Mouse (Mus musculus) neural tube, embryonic 12.5 days (tissue): ENCODE measurements at regions not wholly inside any gene's neighbourhood (a gene's known extent, or its start where the extent isn't known, plus 50 kb on each side); places are given as distances from the start of the nearest gene placed in this dataset.
"Not testable (repeated sequence)": the region's sequence is repeated elsewhere in the genome, so short reads cannot be mapped to it uniquely, and the experiment has no call there.

Source experiments
- ATAC-seq: fragments of 200-750 bp; cut with Nextera tagmentation; 2 replicates; pipeline ENCODE4 v1.8.0; 2017; ENCODE audit warnings: low read depth, mild to moderate bottlenecking, moderate TSS enrichment, moderate library complexity; ENCODE audit not compliant: low FRiP score
- H3K27ac ChIP-seq: fragments of 300-500 bp; sonication (generic); 2 replicates; pipeline ENCODE4 v1.5.1; 2016
- H3K27me3 ChIP-seq: fragments of 300-500 bp; sonication (generic); replicated peaks from 2 replicates; pipeline ENCODE4 v1.6.1; 2016; ENCODE audit warnings: mild to moderate bottlenecking
- H3K36me3 ChIP-seq: fragments of 300-500 bp; sonication (generic); 2 replicates; pipeline ENCODE4 v1.6.1; 2016; ENCODE audit warnings: mild to moderate bottlenecking
- H3K4me1 ChIP-seq: fragments of 300-500 bp; sonication (generic); 2 replicates; pipeline ENCODE4 v1.6.1; 2016
- H3K4me2 ChIP-seq: fragments of 300-500 bp; sonication (generic); replicated peaks from 2 replicates; pipeline ENCODE4 v1.6.1; 2016; ENCODE audit warnings: mild to moderate bottlenecking
- H3K4me3 ChIP-seq: fragments of 300-500 bp; sonication (generic); 2 replicates; pipeline ENCODE4 v1.5.1; 2016
- H3K9ac ChIP-seq: fragments of 300-500 bp; sonication (generic); 2 replicates; pipeline ENCODE4 v1.6.1; 2016; ENCODE audit warnings: mild to moderate bottlenecking
- H3K9me3 ChIP-seq: fragments of 300-500 bp; sonication (generic); 2 replicates; pipeline ENCODE4 v1.6.1; 2016; ENCODE audit warnings: mild to moderate bottlenecking
- WGBS: fragments of 180-500 bp; shearing (Covaris S2); methylation state at CpG from one replicate; pipeline ENCODE4 v1.1.7; 2016; 5-methylcytosine and 5-hydroxymethylcytosine counted together

DNA sequence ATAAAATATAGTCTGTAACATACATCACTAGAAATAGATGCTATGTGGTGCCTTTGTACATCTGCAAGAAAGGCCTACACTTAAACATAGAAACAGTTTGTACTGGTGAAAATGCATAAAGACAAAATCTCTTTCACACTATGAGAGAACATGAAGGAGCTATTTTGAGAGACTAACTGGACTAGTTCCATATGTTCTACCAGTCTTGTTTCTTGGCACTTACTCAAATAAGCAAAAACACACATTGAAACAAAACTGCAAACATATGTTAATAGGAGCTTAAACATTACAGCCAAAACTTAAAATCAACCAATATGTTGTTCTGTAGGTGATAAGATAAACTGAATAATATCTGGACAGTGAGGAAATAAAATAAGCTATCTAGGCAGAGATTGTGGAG, 1157.1 kb upstream of the Nova1 start:
- Histone ChIP-seq H3K4me2 (no peak overlapping the region), H3K36me3 (no peaks in the 10 kb centered on the region), H3K9me3 (no peaks in the 10 kb centered on the region), H3K27me3 (no peaks in the 10 kb centered on the region), H3K4me1 (no peaks in the 10 kb centered on the region), H3K4me3 (no peak overlapping the region), H3K27ac (no peak overlapping the region), H3K9ac (no peak overlapping the region)
- no peak for ATAC-seq

- no peak overlapping the region for H3K4me3 ChIP-seq
- no peaks in the 10 kb centered on the region for H3K36me3 ChIP-seq
- no peaks in the 10 kb centered on the region for H3K9me3 ChIP-seq
- WGBS: 55% methylated on average over 2 of the region's 2 CpGs
- H3K9ac ChIP-seq: no peak overlapping the region
- H3K4me2 ChIP-seq: no peak overlapping the region
- H3K27me3 ChIP-seq: no peaks in the 10 kb centered on the region
- no peaks in the 10 kb centered on the region for H3K4me1 ChIP-seq
- ATAC-seq: no peak
- no peak overlapping the region for H3K27ac ChIP-seq
Measured at GRCm38 (mm10) chr12:47969655-47970054, 1150.9 kb upstream of the Nova1 start.

GRCm38 (mm10) chr12:47954330-47954729, 1135.6 kb upstream of the Nova1 start:
- 86% methylated on average over 8 of the region's 8 CpGs for WGBS
- H3K4me1 ChIP-seq: no peaks in the 10 kb centered on the region
- H3K36me3 ChIP-seq: no peaks in the 10 kb centered on the region
- no peaks in the 10 kb centered on the region for H3K27me3 ChIP-seq
- ATAC-seq: no peak
- H3K4me3 ChIP-seq: no peak overlapping the region
- H3K9ac ChIP-seq: no peak overlapping the region
- H3K27ac ChIP-seq: no peak overlapping the region
- H3K9me3 ChIP-seq: no peaks in the 10 kb centered on the region
- H3K4me2 ChIP-seq: no peak overlapping the region

DNA sequence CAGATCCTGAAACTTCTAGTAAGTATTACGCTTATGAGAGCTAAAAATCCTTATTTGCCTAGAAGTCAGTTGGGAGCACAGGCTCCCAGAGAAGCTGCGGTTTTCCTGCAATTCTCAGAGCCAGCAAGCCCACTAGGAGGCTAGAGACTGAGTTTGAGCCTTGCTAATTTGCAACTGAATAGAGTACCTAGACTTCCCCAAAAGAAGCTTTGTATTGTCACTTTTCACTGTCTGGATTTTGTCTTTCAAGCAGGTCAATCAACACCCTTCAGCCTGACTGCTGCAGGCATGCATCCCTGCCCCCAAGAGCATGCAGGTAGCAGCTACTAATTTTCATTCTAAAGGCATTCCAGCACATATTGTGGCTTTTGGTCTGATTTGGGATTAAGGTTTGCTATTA, 1120.8 kb upstream of the Nova1 start:
- H3K4me3 ChIP-seq, H3K36me3 ChIP-seq, H3K27me3 ChIP-seq, H3K4me2 ChIP-seq, H3K9me3 ChIP-seq, H3K4me1 ChIP-seq, H3K9ac ChIP-seq, ATAC-seq, H3K27ac ChIP-seq: not testable (repeated sequence)
- WGBS: 57% methylated on average over 2 of the region's 2 CpGs

- Histone ChIP-seq H3K9ac (no peak overlapping the region), H3K27ac (no peak overlapping the region), H3K9me3 (no peaks in the 10 kb centered on the region), H3K4me3 (no peak overlapping the region), H3K4me2 (no peak overlapping the region), H3K27me3 (no peaks in the 10 kb centered on the region), H3K36me3 (no peaks in the 10 kb centered on the region), H3K4me1 (no peaks in the 10 kb centered on the region)
- WGBS: 72% methylated on average over 2 of the region's 2 CpGs
- ATAC-seq: no peak
Measured at GRCm38 (mm10) chr12:47927007-47927406, 1108.3 kb upstream of the Nova1 start.
